Mouse (Mus musculus): ENCODE measurements around the gene Ltb4r2.
A peak's percentile ranks its signal among the peaks of the same experiment; 100 is the strongest.

Gene Ltb4r2

DNA sequence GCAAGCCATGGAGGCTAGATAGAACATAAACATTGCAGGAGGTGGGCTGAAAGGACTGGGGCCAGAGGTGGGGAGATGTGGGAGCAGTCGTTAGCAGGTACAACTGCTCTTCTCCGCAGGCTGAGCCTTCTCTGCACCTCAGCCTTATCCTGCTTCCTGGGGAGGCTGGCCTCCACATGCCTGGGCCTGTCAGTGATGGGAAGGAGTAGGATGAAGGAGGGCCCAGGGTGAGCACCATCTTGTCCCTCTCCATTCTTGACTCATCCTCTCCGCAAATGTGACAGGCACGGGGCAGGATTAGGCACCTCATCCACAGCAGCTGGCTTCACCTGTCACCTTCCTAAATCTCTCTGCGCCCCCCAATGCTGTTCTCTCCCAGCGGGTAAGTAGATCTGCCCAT is at the start of gene Ltb4r2:
Ltb4r2 (plus strand) TSS at position 266 of the 400 bp plus-strand sequence.
- no peak for DNase-seq (ENCODE audit: inconsistent ontology term)

DNA sequence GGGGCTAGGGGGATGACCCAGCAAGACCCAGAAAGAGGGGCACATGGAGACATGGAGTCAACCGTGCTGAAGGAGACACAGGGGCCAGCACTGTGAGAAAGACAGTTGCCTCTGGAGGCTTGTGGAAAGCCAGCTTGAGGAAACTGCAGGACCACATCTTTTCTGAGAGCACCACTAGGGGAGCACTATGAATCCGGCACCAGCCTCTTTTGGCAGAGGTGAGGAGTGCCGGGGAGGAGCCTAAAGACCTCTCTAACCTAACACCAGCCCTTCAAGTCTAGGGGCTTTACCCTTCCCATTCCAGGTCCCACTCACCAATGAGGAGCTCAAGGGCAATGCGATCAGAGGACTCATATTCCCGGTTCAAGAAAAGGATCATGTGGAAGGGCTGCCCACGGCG is 49.4 kb upstream of the Ltb4r2 start:
- no peak for DNase-seq (ENCODE audit: inconsistent ontology term)

GRCm38 (mm10) chr14:55713007-55713728 is 48.1 kb upstream of the Ltb4r2 start:
- DNase-seq (ENCODE audit: inconsistent ontology term): no peak

- DNase-seq (ENCODE audit: inconsistent ontology term): no peak
Measured at GRCm38 (mm10) chr14:55713729-55714122, 47.5 kb upstream of the Ltb4r2 start, which contains the start of gene Tgm1. TSS of gene Tgm1 (minus strand) at chr14:55713926.

DNA sequence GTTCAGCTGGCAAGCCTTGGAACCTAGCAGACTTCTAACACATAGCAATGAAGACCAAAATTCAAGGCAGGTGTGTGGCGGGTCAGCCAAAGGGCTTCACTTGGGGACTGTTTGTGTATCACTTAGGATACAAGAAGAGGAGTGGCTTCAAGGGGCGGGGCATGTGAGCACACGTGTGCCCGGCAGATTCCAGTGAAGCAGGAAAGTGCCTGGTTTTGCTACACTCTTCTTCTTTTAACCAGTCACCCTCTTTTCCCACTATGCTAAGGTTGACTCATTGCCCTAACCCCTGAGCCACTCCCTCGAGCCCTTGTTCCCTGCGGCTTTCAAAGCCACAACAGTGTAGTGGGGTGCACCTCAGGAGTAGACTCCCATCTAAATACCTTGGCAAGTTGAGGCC is 46.3 kb upstream of the Ltb4r2 start:
- no peak for DNase-seq (ENCODE audit: inconsistent ontology term)

GRCm38 (mm10) chr14:55716271-55716670 is 45.0 kb upstream of the Ltb4r2 start:
- no peak for DNase-seq (ENCODE audit: inconsistent ontology term)

DNA sequence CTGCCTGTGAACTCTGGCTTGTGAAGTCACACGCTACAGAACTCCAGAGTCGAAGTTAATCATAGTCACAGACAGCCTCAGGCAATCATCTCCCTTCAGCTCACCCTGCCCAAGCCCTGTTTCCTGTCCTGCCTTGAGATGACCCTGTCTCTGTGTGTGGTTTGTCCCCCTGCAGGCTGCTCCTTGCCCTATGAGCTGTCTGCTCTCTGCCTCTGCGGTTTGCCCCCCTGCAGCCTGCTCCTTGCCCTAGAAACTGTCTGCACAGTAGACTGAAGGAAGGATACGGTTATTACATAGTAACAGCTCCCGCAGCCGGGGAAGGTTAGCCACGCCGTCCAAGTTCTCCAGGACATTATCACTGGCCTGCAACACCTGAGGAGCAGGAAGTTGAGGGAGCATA is 44.3 kb upstream of the Ltb4r2 start:
- no peak for DNase-seq (ENCODE audit: inconsistent ontology term)

DNA sequence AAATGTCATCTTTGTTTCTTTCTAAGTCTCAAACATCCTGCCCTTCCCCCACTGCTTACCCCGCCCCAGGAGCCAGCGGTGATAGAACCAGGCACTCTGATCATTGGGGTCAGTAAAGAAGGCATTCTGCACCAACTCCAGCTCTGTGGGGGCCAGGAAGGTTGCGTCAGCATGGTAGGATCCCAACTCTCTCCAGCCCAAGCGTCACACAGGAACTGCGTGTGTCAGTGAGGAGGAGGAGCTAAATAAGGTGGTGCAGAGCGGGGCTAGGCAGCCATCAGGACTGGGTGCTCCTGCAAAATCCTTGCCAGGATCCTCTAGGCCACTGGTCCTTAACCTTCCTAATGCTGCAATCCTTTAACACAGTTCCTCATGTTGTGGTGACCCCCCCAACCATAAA is 41.5 kb upstream of the Ltb4r2 start:
- no peak for DNase-seq (ENCODE audit: inconsistent ontology term)

GRCm38 (mm10) chr14:55720666-55721065 is 40.6 kb upstream of the Ltb4r2 start:
- no peak for DNase-seq (ENCODE audit: inconsistent ontology term)

- DNase-seq (ENCODE audit: inconsistent ontology term): no peak
Measured at GRCm38 (mm10) chr14:55721076-55721475, 40.2 kb upstream of the Ltb4r2 start.

DNA sequence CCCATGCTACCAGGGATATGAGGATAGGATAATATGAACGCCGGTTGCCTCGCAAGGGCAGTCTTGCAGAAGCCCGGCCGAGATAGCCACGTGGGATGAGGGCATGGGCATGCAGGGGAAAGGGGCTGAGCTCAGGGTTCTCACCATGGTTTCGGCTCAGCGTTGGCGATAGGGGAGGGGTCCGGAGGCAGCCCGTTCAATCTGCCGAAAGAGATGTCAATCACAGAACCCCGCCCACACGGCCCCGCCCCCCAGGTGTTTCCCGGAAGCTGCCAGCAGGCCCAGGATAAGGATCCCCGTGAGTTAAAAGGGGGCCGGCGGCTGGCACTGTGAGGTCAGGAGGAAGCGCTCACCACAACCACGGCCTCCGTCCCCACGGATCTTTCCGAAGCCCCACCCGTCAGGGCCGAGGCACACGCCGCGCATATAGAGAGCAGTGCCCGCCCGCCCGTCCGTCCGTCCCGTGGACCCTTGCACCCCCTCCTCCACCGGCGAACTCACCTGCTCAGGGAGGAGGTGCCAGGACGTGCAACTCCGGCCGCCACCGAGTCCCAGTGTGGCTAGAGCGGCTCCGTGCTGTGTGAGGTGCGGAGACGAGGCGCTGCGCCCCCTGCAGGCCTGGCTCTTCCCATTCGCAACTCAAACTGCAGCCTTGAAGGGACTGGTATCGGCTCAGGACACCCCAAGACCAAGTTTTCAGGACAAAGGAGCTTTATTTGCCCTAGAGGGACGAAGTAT is 39.4 kb upstream of the Ltb4r2 start, which contains the start of gene Rabggta:
Rabggta (minus strand) TSS at position 564 of the 738 bp plus-strand sequence.
- peak; percentile 94 for DNase-seq (ENCODE audit: inconsistent ontology term)

GRCm38 (mm10) chr14:55722438-55722945 is 38.7 kb upstream of the Ltb4r2 start:
- no peak for DNase-seq (ENCODE audit: inconsistent ontology term)

- no peak for DNase-seq (ENCODE audit: inconsistent ontology term)
Measured at GRCm38 (mm10) chr14:55723433-55723832, 37.8 kb upstream of the Ltb4r2 start.

GRCm38 (mm10) chr14:55724411-55724871 is 36.8 kb upstream of the Ltb4r2 start:
- DNase-seq (ENCODE audit: inconsistent ontology term): peak; percentile 67

DNA sequence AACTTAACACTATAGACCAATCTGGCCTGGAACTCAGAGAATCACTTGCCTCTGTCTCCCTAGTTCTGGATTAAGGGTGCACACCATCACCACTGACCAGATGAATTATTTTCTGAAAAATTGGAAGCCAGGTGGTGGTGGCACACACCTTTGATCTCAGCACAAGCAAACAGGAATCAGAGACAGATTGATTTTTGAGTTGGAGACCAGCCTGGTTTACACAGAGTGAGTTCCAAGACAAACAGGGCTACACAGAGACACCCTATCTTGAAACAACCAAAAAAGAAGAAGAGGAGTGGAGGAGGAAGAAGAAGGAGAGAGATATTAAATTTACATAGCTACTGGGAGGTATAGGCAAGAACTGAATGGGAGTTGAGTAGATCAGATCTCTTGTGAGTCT is 35.0 kb upstream of the Ltb4r2 start:
- no peak for DNase-seq (ENCODE audit: inconsistent ontology term)

- DNase-seq (ENCODE audit: inconsistent ontology term): peak; percentile 81
Measured at GRCm38 (mm10) chr14:55727889-55728685, 33.1 kb upstream of the Ltb4r2 start.

DNA sequence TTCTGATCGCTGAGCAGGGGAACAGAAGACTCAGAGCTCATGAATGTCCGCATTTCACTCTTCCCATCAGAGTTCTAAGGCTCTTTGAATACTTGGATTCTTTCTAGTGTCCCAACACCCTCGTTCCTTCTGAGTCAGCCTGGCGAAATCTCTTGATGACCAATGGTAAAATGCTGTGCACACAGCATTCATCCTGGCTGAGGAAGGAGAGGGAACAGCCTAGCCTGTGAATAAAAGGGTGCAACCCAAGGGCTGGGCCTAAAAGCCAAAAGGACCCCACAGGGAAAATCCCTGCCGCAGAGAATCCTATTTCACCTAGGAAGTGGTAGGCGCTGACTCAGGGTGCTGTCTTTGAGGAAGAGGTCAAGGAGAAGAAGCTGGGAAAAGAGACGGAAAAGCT is 31.1 kb upstream of the Ltb4r2 start:
- DNase-seq (ENCODE audit: inconsistent ontology term): peak; percentile 88

GRCm38 (mm10) chr14:55730531-55731032 is 30.6 kb upstream of the Ltb4r2 start:
- DNase-seq (ENCODE audit: inconsistent ontology term): peak; percentile 50

DNA sequence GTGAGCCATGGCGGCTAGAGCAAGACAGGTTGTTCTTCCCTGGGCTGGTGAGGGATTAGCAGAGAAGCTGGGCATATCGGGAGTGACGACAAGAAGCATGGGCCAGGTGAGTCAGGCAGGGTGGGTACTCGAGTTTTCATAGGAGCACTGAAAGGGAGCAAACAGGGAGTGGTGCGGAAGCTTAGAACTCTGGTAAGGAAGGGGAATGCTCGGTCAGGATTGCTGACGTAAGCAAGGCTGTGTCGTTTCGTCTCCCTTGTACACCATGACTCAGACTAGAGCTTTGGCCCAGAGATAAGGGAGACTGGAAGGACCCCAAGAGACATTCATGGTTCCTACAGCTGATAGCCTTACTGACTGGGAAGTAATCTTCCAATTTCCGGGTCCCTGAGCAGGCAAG is 27.3 kb upstream of the Ltb4r2 start:
- DNase-seq (ENCODE audit: inconsistent ontology term): no peak

GRCm38 (mm10) chr14:55734869-55735268 is 26.4 kb upstream of the Ltb4r2 start:
- DNase-seq (ENCODE audit: inconsistent ontology term): no peak

DNA sequence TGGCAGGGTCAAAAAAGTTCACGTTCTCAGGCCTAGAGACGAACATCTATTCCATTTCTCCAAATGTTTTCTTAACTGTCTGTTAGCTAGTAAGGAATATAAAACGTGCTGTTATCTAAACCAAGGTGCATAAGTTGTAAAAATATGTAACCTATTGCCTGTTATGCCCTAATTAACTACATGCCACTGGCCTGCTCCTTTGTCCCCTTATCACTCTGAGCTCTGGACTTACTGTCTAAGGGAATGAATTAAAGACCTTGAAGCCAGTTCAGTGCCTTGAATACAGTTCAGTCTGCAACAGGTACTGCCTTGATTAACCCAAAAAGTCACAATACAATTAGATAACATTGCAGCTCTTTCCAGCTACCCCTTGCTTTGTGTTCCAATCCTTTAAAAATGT is 25.9 kb upstream of the Ltb4r2 start:
- no peak for DNase-seq (ENCODE audit: inconsistent ontology term)

GRCm38 (mm10) chr14:55735758-55736157 is 25.5 kb upstream of the Ltb4r2 start:
- no peak for DNase-seq (ENCODE audit: inconsistent ontology term)

Data from Muller cell, postnatal 12 days (primary cell).